Mouse (Mus musculus) heart, postnatal 36 days (tissue): Measurements from ENCODE around the gene Abcg8. TPM values are rescaled to one million over a fixed set of nuclear protein-coding genes. Genes with fewer than 3 reads are reported as not detected.
A peak's percentile ranks its signal among the peaks of the same experiment; 100 is the strongest.

ENCODE experiments used
- DNase-seq, 2 experiments: peaks; one replicate each; pipeline ENCODE4 v3.0.0; 2021 to 2022
- intact Hi-C: fragments of 180-260 bp; cut with DNase I; formaldehyde crosslinking; loops from one replicate; pipeline ENCODE4 v1.15.1; 2025
- total RNA-seq, 2 experiments: library from RNA; stranded (reverse); gene quantifications; 2 replicates each; pipeline ENCODE4 v1.2.3; 2021

Abcg8 gene
- total RNA-seq: not detected

GRCm38 (mm10) chr17:84675951-84676366 lies at the start of gene Abcg8:
TSS of gene Abcg8 (plus strand) at chr17:84676302.
- intact Hi-C loops: no loop called here
- peak; percentile 14 to 18 for DNase-seq

- intact Hi-C loops: no loop called here
- DNase-seq: no peak
These were observed 49.2 kb upstream of the Abcg8 start for GRCm38 (mm10) chr17:84626857-84627305.

GRCm38 (mm10) chr17:84627721-84628120 lies 48.4 kb upstream of the Abcg8 start:
- DNase-seq: no peak
- intact Hi-C loops: no loop called here

DNA sequence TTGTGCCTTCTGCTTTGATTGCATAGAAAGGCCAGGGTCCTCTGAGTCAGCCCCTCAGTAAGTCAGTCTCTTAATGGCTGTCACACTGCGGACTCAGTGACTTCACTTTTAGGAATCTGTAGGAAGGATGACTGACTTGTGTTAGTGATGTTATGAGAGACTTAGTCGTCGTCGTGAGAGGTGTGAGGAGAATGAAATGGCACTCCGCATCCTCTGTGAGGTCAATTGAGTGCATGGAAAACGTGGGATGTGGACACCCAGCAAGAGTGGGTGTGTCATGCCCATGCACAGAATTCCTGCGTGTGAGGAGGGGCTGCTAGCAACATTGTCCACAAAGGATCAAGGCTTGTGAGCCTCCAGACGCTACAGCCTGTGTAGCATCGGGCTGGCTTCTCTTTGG lies 47.5 kb upstream of the Abcg8 start:
- intact Hi-C loops: no loop called here
- no peak for DNase-seq

DNA sequence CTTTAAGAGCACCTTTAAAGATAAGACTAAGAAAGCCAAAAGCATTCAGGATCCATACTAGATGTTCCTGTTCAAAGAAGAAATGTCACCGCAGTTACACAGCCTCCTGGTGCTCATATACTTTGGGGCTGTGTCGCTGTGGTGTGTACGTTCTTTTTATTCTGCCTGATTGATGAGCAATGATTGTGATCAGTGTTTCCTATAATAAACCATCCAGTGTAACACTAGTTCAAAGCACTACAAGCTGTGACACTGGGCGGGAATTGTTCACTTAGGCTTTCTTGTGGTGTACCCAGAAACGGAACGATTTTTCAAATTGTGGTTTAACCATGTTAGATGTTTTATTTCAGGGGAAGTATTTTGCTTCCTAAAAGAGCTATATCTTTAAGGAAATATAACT lies 44.3 kb upstream of the Abcg8 start:
- DNase-seq: no peak
- intact Hi-C loops: no loop called here

DNA sequence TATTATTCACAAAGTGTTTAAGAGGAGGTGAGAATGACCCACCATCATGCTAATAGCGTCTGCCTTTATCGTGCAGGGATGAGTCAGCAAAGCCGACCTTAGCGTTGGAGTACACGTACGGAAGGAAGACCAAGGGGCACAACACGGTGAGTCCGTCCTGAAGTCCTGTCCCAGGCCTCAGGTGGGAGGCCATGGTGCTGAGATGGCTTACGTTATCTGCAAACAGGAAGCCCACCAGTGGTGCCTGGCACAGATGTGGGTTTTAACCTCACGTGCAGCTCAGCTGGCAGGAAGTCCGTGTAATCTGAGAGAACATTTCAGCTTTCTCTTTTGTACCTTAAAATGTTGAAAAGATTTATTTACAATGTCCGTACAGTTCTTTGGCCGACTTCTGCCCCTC lies 42.7 kb upstream of the Abcg8 start:
- no peak for DNase-seq
- intact Hi-C loops: no loop called here

GRCm38 (mm10) chr17:84636328-84636727 lies 39.8 kb upstream of the Abcg8 start:
- DNase-seq: no peak
- intact Hi-C loops: no loop called here

DNA sequence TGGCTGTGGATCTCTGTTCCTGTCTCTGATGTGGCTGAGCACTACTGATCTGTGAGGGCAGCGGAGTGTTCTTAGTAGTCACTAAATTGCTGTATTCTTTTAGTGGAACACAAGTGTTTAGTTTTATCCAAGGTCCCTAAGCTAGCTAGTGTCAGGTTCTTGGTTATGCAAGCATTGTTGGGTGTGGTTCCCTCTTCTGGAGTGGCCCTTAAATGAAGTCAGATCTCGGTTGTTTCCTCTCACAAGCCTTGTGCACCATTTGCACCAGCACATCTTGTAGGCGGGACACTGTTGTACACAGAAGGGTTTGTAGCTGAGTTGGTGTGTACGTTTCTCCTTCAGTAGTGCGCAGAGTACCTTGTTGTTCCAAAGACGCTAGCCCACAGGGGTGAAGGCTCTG lies 38.1 kb upstream of the Abcg8 start:
- DNase-seq: no peak
- intact Hi-C loops: no loop called here

DNA sequence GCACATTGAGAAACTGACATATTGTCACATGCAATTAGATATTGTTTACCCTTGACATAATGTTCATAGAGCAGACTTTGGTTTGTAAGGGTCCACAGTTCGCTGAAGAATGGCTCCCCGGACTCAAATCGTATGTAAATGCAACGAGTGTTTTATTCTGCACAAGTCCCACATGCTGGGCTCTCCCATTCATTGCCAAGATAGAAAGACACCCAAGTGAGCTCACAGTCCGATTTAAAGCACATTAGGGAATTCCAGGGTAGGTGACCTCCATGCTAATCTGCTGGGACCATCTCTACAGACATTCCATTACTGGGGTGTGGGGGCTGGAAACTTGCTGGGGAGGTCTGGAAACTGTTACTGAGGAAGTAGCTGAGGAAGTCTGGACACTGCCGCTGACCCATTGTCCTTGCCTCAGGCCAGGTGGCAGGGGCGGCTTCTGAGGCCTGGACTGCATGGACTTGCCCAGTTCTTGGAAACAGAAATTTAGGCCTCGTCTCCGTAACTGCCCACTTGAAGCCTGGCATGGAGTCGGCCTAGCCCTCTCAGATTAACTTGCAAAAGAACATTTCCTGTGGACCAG lies 36.2 kb upstream of the Abcg8 start:
- no peak for DNase-seq
- intact Hi-C loops: no loop called here

DNA sequence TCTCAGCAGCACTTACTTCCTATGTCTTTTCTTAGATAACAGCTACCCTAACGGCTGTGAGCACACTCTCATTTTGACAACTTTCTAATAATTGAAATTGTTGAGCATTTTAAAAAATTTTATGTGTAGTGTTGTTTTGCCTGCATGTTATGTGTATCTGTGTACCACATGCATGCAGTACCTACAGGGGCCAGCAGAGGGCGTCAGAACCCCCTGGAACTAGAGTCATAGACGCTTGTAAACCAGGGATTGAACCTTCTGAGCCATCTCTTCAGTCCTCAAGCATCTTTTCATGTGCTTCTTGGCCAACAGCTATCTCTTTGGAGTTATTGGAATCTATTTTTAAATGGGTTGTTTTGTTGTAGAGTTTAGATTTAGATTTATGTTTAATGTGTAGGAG lies 34.2 kb upstream of the Abcg8 start:
- intact Hi-C loops: no loop called here
- DNase-seq: peak in 1 of 2 experiments; percentile 45

DNA sequence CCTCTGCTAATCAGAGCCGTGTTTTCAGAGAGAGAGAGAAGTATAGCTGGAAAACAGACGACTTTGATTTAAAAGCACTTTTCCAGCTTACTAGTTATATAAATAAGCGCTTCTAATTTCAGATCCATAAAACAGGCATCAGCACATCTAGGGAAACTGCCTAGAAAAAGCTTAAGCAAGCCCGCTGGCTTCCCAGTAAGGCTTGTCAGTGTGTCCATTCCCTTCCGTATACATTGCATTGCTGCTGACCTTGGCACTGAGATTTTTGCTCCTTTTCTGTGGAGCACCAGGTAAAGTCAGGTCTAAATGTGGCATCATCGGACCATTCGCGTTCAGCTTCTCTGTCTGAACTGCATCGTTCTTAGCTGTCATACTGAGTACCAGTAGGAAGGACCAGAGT lies 33.8 kb upstream of the Abcg8 start:
- intact Hi-C loops: no loop called here
- no peak for DNase-seq

- intact Hi-C loops: no loop called here
- DNase-seq: no peak
These were observed 31.6 kb upstream of the Abcg8 start for GRCm38 (mm10) chr17:84644292-84645050.

- intact Hi-C loops: no loop called here
- no peak for DNase-seq
These were observed 31.0 kb upstream of the Abcg8 start for GRCm38 (mm10) chr17:84645119-84645518.

- intact Hi-C loops: no loop called here
- DNase-seq: no peak
These were observed 30.2 kb upstream of the Abcg8 start for GRCm38 (mm10) chr17:84645894-84646293.

GRCm38 (mm10) chr17:84646477-84646876 lies 29.6 kb upstream of the Abcg8 start:
- DNase-seq: no peak
- intact Hi-C loops: no loop called here

DNA sequence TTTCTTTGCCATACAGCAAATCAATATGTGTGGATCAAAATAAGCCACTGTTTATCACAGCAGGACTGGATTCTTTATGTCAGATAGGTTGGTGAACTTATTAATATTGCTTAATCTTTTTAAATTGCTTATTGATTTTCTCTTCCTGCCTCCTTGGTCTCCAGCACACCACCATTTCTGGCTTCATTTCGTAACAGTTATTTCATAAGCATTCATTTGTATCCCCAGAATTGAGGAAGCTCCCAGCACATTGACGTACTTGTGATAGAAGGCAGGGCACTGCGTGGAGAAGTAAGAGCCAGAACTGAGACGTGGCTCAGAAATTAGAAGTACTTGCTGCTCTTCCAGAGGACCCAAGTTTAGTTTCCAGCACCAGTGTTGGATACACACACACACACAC lies 28.5 kb upstream of the Abcg8 start:
- intact Hi-C loops: no loop called here
- DNase-seq: no peak

DNA sequence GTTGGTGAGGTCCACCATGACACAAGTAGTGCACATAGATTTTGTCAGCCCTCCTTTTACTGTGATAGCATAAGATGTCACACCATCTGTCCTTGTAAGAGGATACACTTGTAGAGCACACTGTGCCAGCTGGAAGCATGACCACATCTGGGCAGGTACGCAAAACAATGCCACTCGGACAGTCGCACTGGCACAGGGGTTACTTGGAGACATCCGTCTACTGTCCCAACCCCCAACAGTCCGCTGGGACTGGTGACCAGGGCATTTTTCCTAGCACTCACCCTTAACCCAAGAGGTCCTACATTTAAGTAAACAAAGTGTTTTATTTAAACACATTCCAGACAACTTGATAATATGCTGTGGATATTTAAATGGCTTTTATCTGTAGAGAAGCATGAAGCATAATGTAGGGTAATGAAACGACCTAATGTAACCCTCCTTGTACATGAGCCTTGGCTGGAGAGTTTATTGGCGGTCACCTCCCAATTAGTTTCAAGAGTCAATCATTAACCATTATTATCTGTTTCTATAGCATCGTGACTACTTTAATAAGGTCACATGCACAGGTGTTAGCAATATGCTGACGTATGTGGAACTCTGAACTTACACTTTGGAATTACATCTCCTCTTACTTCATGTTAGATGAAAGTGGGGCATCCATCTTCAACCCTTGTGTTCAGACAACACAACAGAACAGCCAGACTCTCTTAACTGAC lies 25.6 kb upstream of the Abcg8 start:
- intact Hi-C loops: no loop called here
- DNase-seq: no peak

GRCm38 (mm10) chr17:84653544-84653943 lies 22.6 kb upstream of the Abcg8 start:
- no peak for DNase-seq
- intact Hi-C loops: no loop called here

- DNase-seq: no peak
- intact Hi-C loops: no loop called here
These were observed 19.9 kb upstream of the Abcg8 start for GRCm38 (mm10) chr17:84656205-84656604.

- no peak for DNase-seq
- intact Hi-C loops: no loop called here
These were observed 19.3 kb upstream of the Abcg8 start for GRCm38 (mm10) chr17:84656653-84657421.

DNA sequence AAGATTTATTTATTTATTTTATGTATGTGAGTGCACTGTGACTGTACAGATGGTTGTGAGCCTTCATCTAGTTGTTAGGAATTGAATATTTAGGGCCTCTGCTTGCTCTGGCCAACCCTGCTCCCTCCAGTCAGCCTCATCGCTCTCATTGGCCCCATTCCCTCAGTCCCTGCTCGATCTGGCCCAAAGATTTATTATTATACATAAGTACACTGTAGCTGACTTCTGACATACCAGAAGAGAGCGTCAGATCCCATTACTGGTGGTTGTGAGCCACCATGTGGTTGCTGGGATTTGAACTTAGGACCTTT lies 18.7 kb upstream of the Abcg8 start:
- intact Hi-C loops: no loop called here
- DNase-seq: no peak
